Mouse (Mus musculus): Measurements from ENCODE around the gene Syt11. TPM values are rescaled to one million over a fixed set of nuclear protein-coding genes. Genes with fewer than 3 reads are reported as not detected.
A peak's percentile ranks its signal among the peaks of the same experiment; 100 is the strongest.
"Not testable (repeated sequence)": the region's sequence is repeated elsewhere in the genome, so short reads cannot be mapped to it uniquely, and the experiment has no call there.

The Syt11 gene
- polyA plus RNA-seq, 1 experiment, result 3.6 TPM

GRCm38 (mm10) chr3:88771189-88771940 lies 3.6 kb downstream of the Syt11 start:
- DNase-seq (ENCODE audit: low read depth in 1 of 2, low spot score in 2 of 2), result peak; percentile 7 to 28
- 5% methylated on average over 23 of the region's 28 CpGs for WGBS

GRCm38 (mm10) chr3:88762401-88762831 lies 12.5 kb downstream of the Syt11 start:
- Histone ChIP-seq H3K36me3 (ENCODE audit: control insufficient read depth, insufficient read depth, low read length) (no peaks in the 10 kb centered on the region), H3K4me1 (ENCODE audit: control insufficient read depth, insufficient read depth, insufficient read length) (no peaks in the 10 kb centered on the region), H3K4me3 (ENCODE audit: extremely low read depth, insufficient read depth, insufficient read length) (no peak overlapping the region), H3K27me3 (ENCODE audit: control insufficient read depth, insufficient read depth, low read length) (no peaks in the 10 kb centered on the region), H3K27ac (ENCODE audit: insufficient read depth, low read length) (no peak overlapping the region)
- WGBS, result 57% methylated on average over 6 of the region's 6 CpGs
- TF ChIP-seq POLR2A (IDR thresholded peaks at IDR 0.05; ENCODE audit: low read depth, low read length), result no peak
- no peak for TF ChIP-seq CTCF (IDR thresholded peaks at IDR 0.05; ENCODE audit: extremely low read depth, insufficient read depth, insufficient read length, insufficient replicate concordance)
- no peak for DNase-seq (ENCODE audit: low read depth in 1 of 2, low spot score in 2 of 2)

More at GRCm38 (mm10) chr3:88771189-88771940, 3.6 kb downstream of the Syt11 start:
- peak overlapping the region; percentile 29 for H3K27ac ChIP-seq (ENCODE audit: insufficient read depth, low read length)
- not testable (repeated sequence) for H3K36me3 ChIP-seq (ENCODE audit: control insufficient read depth, insufficient read depth, low read length); H3K27me3 ChIP-seq (ENCODE audit: control insufficient read depth, insufficient read depth, low read length); H3K4me1 ChIP-seq (ENCODE audit: control insufficient read depth, insufficient read depth, insufficient read length)
- H3K4me3 ChIP-seq (ENCODE audit: extremely low read depth, insufficient read depth, insufficient read length), result peak overlapping the region; percentile 43; the same call in 1 of the 2 replicates

- WGBS, result 92% methylated on average over 19 of the region's 19 CpGs
- Histone ChIP-seq H3K27ac (ENCODE audit: insufficient read depth, low read length) (no peak overlapping the region), H3K36me3 (ENCODE audit: control insufficient read depth, insufficient read depth, low read length) (no peaks in the 10 kb centered on the region), H3K4me3 (ENCODE audit: extremely low read depth, insufficient read depth, insufficient read length) (no peak overlapping the region), H3K27me3 (ENCODE audit: control insufficient read depth, insufficient read depth, low read length) (no peaks in the 10 kb centered on the region), H3K4me1 (ENCODE audit: control insufficient read depth, insufficient read depth, insufficient read length) (no peaks in the 10 kb centered on the region)
- DNase-seq (ENCODE audit: low read depth in 1 of 2, low spot score in 2 of 2), result no peak
- TF ChIP-seq POLR2A (IDR thresholded peaks at IDR 0.05; ENCODE audit: low read depth, low read length) (no peak), CTCF (IDR thresholded peaks at IDR 0.05; ENCODE audit: extremely low read depth, insufficient read depth, insufficient read length, insufficient replicate concordance) (no peak)
Measured at GRCm38 (mm10) chr3:88761619-88762018, 13.3 kb downstream of the Syt11 start.

GRCm38 (mm10) chr3:88758045-88758500 lies 16.9 kb downstream of the Syt11 start:
- 69% methylated on average over 5 of the region's 5 CpGs for WGBS
- H3K36me3 ChIP-seq (ENCODE audit: control insufficient read depth, insufficient read depth, low read length), result no peaks in the 10 kb centered on the region
- no peak for DNase-seq (ENCODE audit: low read depth in 1 of 2, low spot score in 2 of 2)
- H3K4me1 ChIP-seq (ENCODE audit: control insufficient read depth, insufficient read depth, insufficient read length), result no peaks in the 10 kb centered on the region
- H3K27me3 ChIP-seq (ENCODE audit: control insufficient read depth, insufficient read depth, low read length), result no peaks in the 10 kb centered on the region
- no peak overlapping the region for H3K27ac ChIP-seq (ENCODE audit: insufficient read depth, low read length)
- no peak overlapping the region for H3K4me3 ChIP-seq (ENCODE audit: extremely low read depth, insufficient read depth, insufficient read length)
- TF ChIP-seq CTCF (IDR thresholded peaks at IDR 0.05; ENCODE audit: extremely low read depth, insufficient read depth, insufficient read length, insufficient replicate concordance) (no peak), POLR2A (IDR thresholded peaks at IDR 0.05; ENCODE audit: low read depth, low read length) (no peak)

GRCm38 (mm10) chr3:88756276-88756675 lies 18.7 kb downstream of the Syt11 start:
- Histone ChIP-seq H3K36me3 (ENCODE audit: control insufficient read depth, insufficient read depth, low read length) (no peaks in the 10 kb centered on the region), H3K4me3 (ENCODE audit: extremely low read depth, insufficient read depth, insufficient read length) (no peak overlapping the region), H3K27ac (ENCODE audit: insufficient read depth, low read length) (no peak overlapping the region), H3K27me3 (ENCODE audit: control insufficient read depth, insufficient read depth, low read length) (no peaks in the 10 kb centered on the region), H3K4me1 (ENCODE audit: control insufficient read depth, insufficient read depth, insufficient read length) (no peaks in the 10 kb centered on the region)
- no peak for DNase-seq (ENCODE audit: low read depth in 1 of 2, low spot score in 2 of 2)
- 80% methylated on average over 4 of the region's 4 CpGs for WGBS
- no peak for TF ChIP-seq CTCF (IDR thresholded peaks at IDR 0.05; ENCODE audit: extremely low read depth, insufficient read depth, insufficient read length, insufficient replicate concordance)
- TF ChIP-seq POLR2A (IDR thresholded peaks at IDR 0.05; ENCODE audit: low read depth, low read length), result no peak

GRCm38 (mm10) chr3:88755541-88755940 lies 19.4 kb downstream of the Syt11 start:
- H3K4me3 ChIP-seq (ENCODE audit: extremely low read depth, insufficient read depth, insufficient read length), result no peak overlapping the region
- TF ChIP-seq POLR2A (IDR thresholded peaks at IDR 0.05; ENCODE audit: low read depth, low read length) (no peak), CTCF (IDR thresholded peaks at IDR 0.05; ENCODE audit: extremely low read depth, insufficient read depth, insufficient read length, insufficient replicate concordance) (no peak)
- no peaks in the 10 kb centered on the region for H3K36me3 ChIP-seq (ENCODE audit: control insufficient read depth, insufficient read depth, low read length)
- no peak overlapping the region for H3K27ac ChIP-seq (ENCODE audit: insufficient read depth, low read length)
- H3K27me3 ChIP-seq (ENCODE audit: control insufficient read depth, insufficient read depth, low read length), result no peaks in the 10 kb centered on the region
- H3K4me1 ChIP-seq (ENCODE audit: control insufficient read depth, insufficient read depth, insufficient read length), result no peaks in the 10 kb centered on the region
- 81% methylated on average over 3 of the region's 3 CpGs for WGBS
- no peak for DNase-seq (ENCODE audit: low read depth in 1 of 2, low spot score in 2 of 2)

- DNase-seq (ENCODE audit: low read depth in 1 of 2, low spot score in 2 of 2), result no peak
- 52% methylated on average over 4 of the region's 4 CpGs for WGBS
- TF ChIP-seq POLR2A (IDR thresholded peaks at IDR 0.05; ENCODE audit: low read depth, low read length) (no peak), CTCF (IDR thresholded peaks at IDR 0.05; ENCODE audit: extremely low read depth, insufficient read depth, insufficient read length, insufficient replicate concordance) (no peak)
- Histone ChIP-seq H3K27ac (ENCODE audit: insufficient read depth, low read length) (no peak overlapping the region), H3K27me3 (ENCODE audit: control insufficient read depth, insufficient read depth, low read length) (no peaks in the 10 kb centered on the region), H3K36me3 (ENCODE audit: control insufficient read depth, insufficient read depth, low read length) (no peaks in the 10 kb centered on the region), H3K4me1 (ENCODE audit: control insufficient read depth, insufficient read depth, insufficient read length) (no peaks in the 10 kb centered on the region), H3K4me3 (ENCODE audit: extremely low read depth, insufficient read depth, insufficient read length) (no peak overlapping the region)
Measured at GRCm38 (mm10) chr3:88754283-88754682, 20.7 kb downstream of the Syt11 start.

Measured in spleen, adult 2 months (tissue).